Mouse (Mus musculus) gastrocnemius, postnatal 14 days (tissue): ENCODE measurements around the gene Ephb4. TPM values are rescaled to one million over a fixed set of nuclear protein-coding genes. Genes with fewer than 3 reads are reported as not detected.

Experiments used
- DNase-seq: peaks from one replicate; pipeline ENCODE4 v3.0.0; 2021; ENCODE audit warnings: mixed read lengths
- intact Hi-C: fragments of 180-260 bp; cut with DNase I; formaldehyde crosslinking; loops from one replicate; pipeline ENCODE4 v1.15.1; 2025; ENCODE audit warnings: low total_unique reads
- total RNA-seq, 2 experiments: library from RNA; stranded (reverse); gene quantifications; 2 replicates each; pipeline ENCODE4 v1.2.3; 2021

Gene Ephb4
- total RNA-seq, 2 experiments from 2014 or later: 26.5 to 27.4 TPM

DNA sequence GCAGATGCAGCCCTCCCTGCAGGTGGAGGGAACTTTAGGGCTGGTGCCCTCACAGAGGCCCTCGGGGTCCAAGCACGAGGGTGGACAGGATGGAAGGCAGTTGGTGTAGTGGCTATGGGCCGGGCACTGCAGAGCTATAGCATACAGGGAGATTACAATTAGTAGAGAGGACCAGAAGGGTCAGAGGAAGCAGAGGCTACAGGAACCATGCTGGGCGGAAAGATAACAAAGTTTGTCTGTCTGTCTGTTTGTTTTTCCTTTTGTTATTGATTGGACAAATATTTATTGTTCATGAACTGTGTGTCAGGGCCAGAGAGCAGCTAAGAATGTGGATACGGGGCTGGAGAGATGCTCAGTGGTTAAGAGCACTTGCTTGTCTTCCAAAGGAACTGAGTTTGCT lies 64.3 kb downstream of the Ephb4 start:
- intact Hi-C loops: no loop called here
- DNase-seq: no peak

DNA sequence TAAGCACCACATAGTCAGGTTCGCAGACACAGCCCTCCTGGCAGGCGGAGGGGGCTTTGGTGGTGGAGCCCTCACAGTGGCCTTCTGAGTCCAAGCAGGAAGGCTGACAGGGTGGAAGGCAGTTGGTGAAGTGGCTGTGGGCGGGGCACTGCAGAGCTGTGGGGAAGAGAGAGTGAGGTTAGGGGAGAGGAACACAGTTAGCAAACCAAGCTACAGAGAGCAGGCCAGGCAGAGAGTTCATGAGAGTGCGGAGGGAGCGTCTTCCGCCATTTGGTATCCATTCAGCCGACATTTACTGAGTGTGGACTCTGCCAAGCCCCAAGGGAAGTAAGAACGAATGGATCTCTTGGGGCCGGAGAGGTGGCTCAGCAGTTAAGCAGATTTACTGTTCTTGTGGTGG lies 69.2 kb downstream of the Ephb4 start:
- no peak for DNase-seq
- intact Hi-C loops: no loop called here

DNA sequence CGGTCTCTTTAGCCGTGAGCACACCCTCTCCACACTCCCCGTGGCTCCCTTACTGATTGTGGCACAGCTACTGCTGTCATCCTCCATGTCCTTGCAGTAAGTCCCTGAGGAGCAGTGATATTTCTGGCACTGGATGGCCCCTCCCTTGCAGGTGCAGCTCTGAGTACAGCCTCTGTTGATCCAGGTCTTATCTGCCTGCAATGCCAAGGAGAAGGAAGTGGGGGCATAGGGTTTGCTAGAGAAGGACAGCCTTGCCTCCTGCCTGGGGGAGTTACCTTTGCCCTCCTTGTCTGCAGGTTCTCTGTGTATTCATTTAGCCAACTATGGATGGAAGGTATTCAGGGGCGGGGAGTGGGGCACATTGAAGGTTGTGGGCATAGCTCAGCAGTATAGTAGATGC lies 69.9 kb downstream of the Ephb4 start:
- no peak for DNase-seq
- intact Hi-C loops: no loop called here

DNA sequence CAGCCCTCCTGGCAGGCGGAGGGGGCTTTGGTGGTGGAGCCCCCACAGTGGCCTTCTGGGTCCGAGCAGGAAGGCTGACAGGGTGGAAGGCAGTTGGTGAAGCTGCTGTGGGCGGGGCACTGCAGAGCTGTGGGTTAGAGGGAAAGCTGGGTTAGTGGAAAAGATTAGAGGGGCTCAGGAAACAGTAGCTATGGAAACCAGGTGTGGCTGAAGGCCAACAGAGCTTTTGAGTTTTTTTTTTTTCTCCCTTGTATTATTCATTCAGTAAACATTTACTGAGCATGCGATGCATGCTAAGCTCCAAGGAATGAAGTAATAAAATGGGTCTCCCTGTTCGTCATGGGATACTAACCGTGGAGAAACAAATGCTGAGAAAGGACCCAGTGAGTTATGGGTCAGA lies 75.7 kb downstream of the Ephb4 start:
- intact Hi-C loops: no loop called here

More for the DNA sequence above, 75.7 kb downstream of the Ephb4 start:
- no peak for DNase-seq

Other genes with a start within 250 kb of the Ephb4 start
- gene Trim56, start 233.9 kb upstream of the Ephb4 start, total RNA-seq: 1 to 10 TPM; 7.6 to 9.1 TPM
- not detected for gene Muc3, start 200.8 kb upstream of the Ephb4 start, total RNA-seq
- gene Muc3a, start 137.7 kb upstream of the Ephb4 start, total RNA-seq: under 1 TPM; 0.21 to 0.31 TPM
- gene Ache, start 62.6 kb upstream of the Ephb4 start, total RNA-seq: 10 to 100 TPM; 48.8 to 59.8 TPM
- gene Ufsp1, start 55.5 kb upstream of the Ephb4 start, total RNA-seq: 10 to 100 TPM; 30.5 to 36.3 TPM
- 10 to 100 TPM; 39.0 to 40.6 TPM for gene Srrt, start 42.4 kb upstream of the Ephb4 start, total RNA-seq
- gene Trip6, start 35.7 kb upstream of the Ephb4 start, total RNA-seq: 1 to 10 TPM; 7.9 to 9.6 TPM
- gene Slc12a9, start 16.5 kb upstream of the Ephb4 start, total RNA-seq: 1 to 10 TPM; 3.1 to 3.3 TPM
- gene Zan, start 127.0 kb downstream of the Ephb4 start, total RNA-seq: under 1 TPM; 0.02 TPM
- gene Pop7, start 152.4 kb downstream of the Ephb4 start, total RNA-seq: 10 to 100 TPM; 15.9 to 16.1 TPM
- gene Gigyf1, start 168.4 kb downstream of the Ephb4 start, total RNA-seq: 10 to 100 TPM; 13.4 to 18.5 TPM
- not detected for gene Epo, start 183.1 kb downstream of the Ephb4 start, total RNA-seq
- gene Gnb2, start 183.4 kb downstream of the Ephb4 start, total RNA-seq: 100 to 1,000 TPM; 194 to 231 TPM
- not detected for gene Actl6b, start 203.4 kb downstream of the Ephb4 start, total RNA-seq
- under 1 TPM in 1 of 2 experiments, not detected in 1; 0.06 TPM for gene Tfr2, start 219.7 kb downstream of the Ephb4 start, total RNA-seq